Mouse (Mus musculus) adrenal gland, postnatal 25 days (tissue): ENCODE measurements around the gene Smg6. TPM values are rescaled to one million over a fixed set of nuclear protein-coding genes. Genes with fewer than 3 reads are reported as not detected.
A peak's percentile ranks its signal among the peaks of the same experiment; 100 is the strongest.

ENCODE experiments used
- DNase-seq: peaks from one replicate; pipeline ENCODE4 v3.0.0; 2021; ENCODE audit warnings: mixed read lengths
- total RNA-seq: library from RNA; stranded (reverse); gene quantifications from 2 replicates; pipeline ENCODE4 v1.2.3, GENCODE M21; 2021

Smg6 gene
- total RNA-seq, 1 experiment from 2014 or later: 32.8 TPM

GRCm38 (mm10) chr11:75049146-75049545 lies 123.5 kb downstream of the Smg6 start:
- no peak for DNase-seq

GRCm38 (mm10) chr11:75049807-75050206 lies 124.2 kb downstream of the Smg6 start:
- DNase-seq: no peak

- DNase-seq: no peak
Observed at GRCm38 (mm10) chr11:75051239-75051638, 125.6 kb downstream of the Smg6 start.

GRCm38 (mm10) chr11:75051712-75052550 lies 126.3 kb downstream of the Smg6 start:
- DNase-seq: peak; percentile 27

- DNase-seq: no peak
Observed at GRCm38 (mm10) chr11:75053020-75053419, 127.4 kb downstream of the Smg6 start.

GRCm38 (mm10) chr11:75053722-75054121 lies 128.1 kb downstream of the Smg6 start:
- no peak for DNase-seq

GRCm38 (mm10) chr11:75054184-75054877 lies 128.7 kb downstream of the Smg6 start:
- DNase-seq: no peak

- no peak for DNase-seq
Observed at GRCm38 (mm10) chr11:75054878-75055214, 129.2 kb downstream of the Smg6 start.

- DNase-seq: no peak
Observed at GRCm38 (mm10) chr11:75062650-75063049, 137.0 kb downstream of the Smg6 start.

- no peak for DNase-seq
Observed at GRCm38 (mm10) chr11:75064266-75064665, 138.6 kb downstream of the Smg6 start.

- no peak for DNase-seq
Observed at GRCm38 (mm10) chr11:75071352-75071751, 145.7 kb downstream of the Smg6 start.

GRCm38 (mm10) chr11:75072932-75073625 lies 147.5 kb downstream of the Smg6 start:
- DNase-seq: no peak

GRCm38 (mm10) chr11:75073696-75074095 lies 148.1 kb downstream of the Smg6 start:
- DNase-seq: no peak

GRCm38 (mm10) chr11:75074543-75074942 lies 148.9 kb downstream of the Smg6 start:
- DNase-seq: no peak

- DNase-seq: no peak
Observed at GRCm38 (mm10) chr11:75078616-75079015, 153.0 kb downstream of the Smg6 start.

- no peak for DNase-seq
Observed at GRCm38 (mm10) chr11:75083031-75083430, 157.4 kb downstream of the Smg6 start.

GRCm38 (mm10) chr11:75092159-75092558 lies 166.5 kb downstream of the Smg6 start:
- peak; percentile 58 for DNase-seq

- peak; percentile 7 for DNase-seq
Observed at GRCm38 (mm10) chr11:75092656-75093055, 167.0 kb downstream of the Smg6 start.

GRCm38 (mm10) chr11:75094759-75095158 lies 169.1 kb downstream of the Smg6 start:
- no peak for DNase-seq

- DNase-seq: no peak
Observed at GRCm38 (mm10) chr11:75102763-75103339, 177.2 kb downstream of the Smg6 start.

GRCm38 (mm10) chr11:75106614-75107013 lies 181.0 kb downstream of the Smg6 start:
- no peak for DNase-seq

GRCm38 (mm10) chr11:75108909-75109308 lies 183.3 kb downstream of the Smg6 start:
- DNase-seq: no peak

GRCm38 (mm10) chr11:75116379-75116778 lies 190.8 kb downstream of the Smg6 start:
- no peak for DNase-seq
